Mouse (Mus musculus): ENCODE measurements around the gene Tmigd1. TPM values are rescaled to one million over a fixed set of nuclear protein-coding genes. Genes with fewer than 3 reads are reported as not detected.

Tmigd1 gene
- polyA plus RNA-seq, 1 experiment from 2014 or later = not detected

- Histone ChIP-seq H3K4me2 (ENCODE audit: low read depth, low read length) (peak overlapping the region; percentile 95), H3K36me3 (ENCODE audit: control insufficient read depth, insufficient read depth) (no peaks in the 10 kb centered on the region; the same call in none of the 2 replicates), H3K4me1 (ENCODE audit: control insufficient read depth, low read depth, low read length) (peaks cover 11% of the 10 kb centered on the region), H3K9me3 (replicated peaks; ENCODE audit: control insufficient read depth, low read length) (no peaks in the 10 kb centered on the region), H3K27me3 (ENCODE audit: control insufficient read depth, insufficient read depth, low read depth, low read length) (no peaks in the 10 kb centered on the region), H3K4me3 (ENCODE audit: low read depth, low read length) (peak overlapping the region; percentile 87), H3K27ac (ENCODE audit: low read length) (no peak overlapping the region; the same call in 1 of the 2 replicates), H3K9ac (ENCODE audit: low read depth, low read length) (peak overlapping the region; percentile 79)
- no peak for ATAC-seq (ENCODE audit: low read depth)
- WGBS (ENCODE audit: insufficient replicate concordance) = 63% methylated on average over 6 of the region's 6 CpGs
These were observed 42.9 kb downstream of the Tmigd1 start for GRCm38 (mm10) chr11:76944839-76945238.

GRCm38 (mm10) chr11:76945386-76946202 lies 43.6 kb downstream of the Tmigd1 start:
- no peaks in the 10 kb centered on the region for H3K9me3 ChIP-seq (replicated peaks; ENCODE audit: control insufficient read depth, low read length)
- no peaks in the 10 kb centered on the region for H3K27me3 ChIP-seq (ENCODE audit: control insufficient read depth, insufficient read depth, low read depth, low read length)
- no peaks in the 10 kb centered on the region; the same call in none of the 2 replicates for H3K36me3 ChIP-seq (ENCODE audit: control insufficient read depth, insufficient read depth)
- peak overlapping the region; percentile 79 for H3K9ac ChIP-seq (ENCODE audit: low read depth, low read length)
- peak; percentile 94 for ATAC-seq (ENCODE audit: low read depth)
- peak overlapping the region; percentile 95 for H3K4me2 ChIP-seq (ENCODE audit: low read depth, low read length)
- peaks cover 11% of the 10 kb centered on the region for H3K4me1 ChIP-seq (ENCODE audit: control insufficient read depth, low read depth, low read length)
- WGBS (ENCODE audit: insufficient replicate concordance) = 1% methylated on average over 57 of the region's 58 CpGs
- peak overlapping the region; percentile 87 for H3K4me3 ChIP-seq (ENCODE audit: low read depth, low read length)
- peak overlapping the region; percentile 53 for H3K27ac ChIP-seq (ENCODE audit: low read length)

GRCm38 (mm10) chr11:76946203-76946585 lies 44.2 kb downstream of the Tmigd1 start:
- Histone ChIP-seq H3K4me2 (ENCODE audit: low read depth, low read length) (peak overlapping the region; percentile 95), H3K27ac (ENCODE audit: low read length) (no peak overlapping the region), H3K9ac (ENCODE audit: low read depth, low read length) (peak overlapping the region; percentile 79), H3K4me1 (ENCODE audit: control insufficient read depth, low read depth, low read length) (peaks cover 11% of the 10 kb centered on the region), H3K9me3 (replicated peaks; ENCODE audit: control insufficient read depth, low read length) (no peaks in the 10 kb centered on the region), H3K4me3 (ENCODE audit: low read depth, low read length) (peak overlapping the region; percentile 87), H3K36me3 (ENCODE audit: control insufficient read depth, insufficient read depth) (no peaks in the 10 kb centered on the region; the same call in none of the 2 replicates), H3K27me3 (ENCODE audit: control insufficient read depth, insufficient read depth, low read depth, low read length) (no peaks in the 10 kb centered on the region)
- no peak for ATAC-seq (ENCODE audit: low read depth)
- 3% methylated on average over 8 of the region's 8 CpGs for WGBS (ENCODE audit: insufficient replicate concordance)

- Histone ChIP-seq H3K4me1 (ENCODE audit: control insufficient read depth, low read depth, low read length) (no peaks in the 10 kb centered on the region), H3K36me3 (ENCODE audit: control insufficient read depth, insufficient read depth) (peaks cover 15% of the 10 kb centered on the region), H3K9ac (ENCODE audit: low read depth, low read length) (no peak overlapping the region), H3K9me3 (replicated peaks; ENCODE audit: control insufficient read depth, low read length) (no peaks in the 10 kb centered on the region), H3K4me2 (ENCODE audit: low read depth, low read length) (no peak overlapping the region), H3K4me3 (ENCODE audit: low read depth, low read length) (no peak overlapping the region), H3K27me3 (ENCODE audit: control insufficient read depth, insufficient read depth, low read depth, low read length) (no peaks in the 10 kb centered on the region), H3K27ac (ENCODE audit: low read length) (no peak overlapping the region)
- ATAC-seq (ENCODE audit: low read depth) = no peak
- WGBS (ENCODE audit: insufficient replicate concordance) = 83% methylated on average over 2 of the region's 2 CpGs
These were observed 51.6 kb downstream of the Tmigd1 start for GRCm38 (mm10) chr11:76953536-76953935.

- 70% methylated on average over 3 of the region's 3 CpGs for WGBS (ENCODE audit: insufficient replicate concordance)
These were observed 63.7 kb downstream of the Tmigd1 start for GRCm38 (mm10) chr11:76965703-76966102.

More at GRCm38 (mm10) chr11:76965703-76966102, 63.7 kb downstream of the Tmigd1 start:
- ATAC-seq (ENCODE audit: low read depth) = no peak
- H3K9me3 ChIP-seq (replicated peaks; ENCODE audit: control insufficient read depth, low read length) = no peaks in the 10 kb centered on the region
- H3K9ac ChIP-seq (ENCODE audit: low read depth, low read length) = no peak overlapping the region
- no peaks in the 10 kb centered on the region for H3K4me1 ChIP-seq (ENCODE audit: control insufficient read depth, low read depth, low read length)
- H3K36me3 ChIP-seq (ENCODE audit: control insufficient read depth, insufficient read depth) = peaks cover 20% of the 10 kb centered on the region
- H3K4me3 ChIP-seq (ENCODE audit: low read depth, low read length) = no peak overlapping the region
- H3K27ac ChIP-seq (ENCODE audit: low read length) = no peak overlapping the region
- no peak overlapping the region for H3K4me2 ChIP-seq (ENCODE audit: low read depth, low read length)
- no peaks in the 10 kb centered on the region for H3K27me3 ChIP-seq (ENCODE audit: control insufficient read depth, insufficient read depth, low read depth, low read length)

Other genes with a start within 250 kb of the Tmigd1 start
- gene Bhlha9, start 229.7 kb upstream of the Tmigd1 start, polyA plus RNA-seq (2015; fragmentation: Nextera tagmentation; extraction: Ambion mirVana) = not detected in 2 replicates
- not detected in 2 replicates for gene Trarg1, start 222.4 kb upstream of the Tmigd1 start, polyA plus RNA-seq (2015; fragmentation: Nextera tagmentation; extraction: Ambion mirVana)
- 10.6 and 14.4 TPM in 2 replicates for gene Gosr1, start 138.6 kb upstream of the Tmigd1 start, polyA plus RNA-seq (2015; fragmentation: Nextera tagmentation; extraction: Ambion mirVana)
- gene Cpd, start 55.1 kb upstream of the Tmigd1 start, polyA plus RNA-seq (2015; fragmentation: Nextera tagmentation; extraction: Ambion mirVana) = 3.0 and 3.3 TPM in 2 replicates
- gene Blmh, start 22.6 kb downstream of the Tmigd1 start, polyA plus RNA-seq (2015; fragmentation: Nextera tagmentation; extraction: Ambion mirVana) = 37.5 and 41.1 TPM in 2 replicates
- 1.7 and 1.9 TPM in 2 replicates for gene Slc6a4, start 96.4 kb downstream of the Tmigd1 start, polyA plus RNA-seq (2015; fragmentation: Nextera tagmentation; extraction: Ambion mirVana)
- gene Nsrp1, start 176.3 kb downstream of the Tmigd1 start, polyA plus RNA-seq (2015; fragmentation: Nextera tagmentation; extraction: Ambion mirVana) = 22.2 and 26.6 TPM in 2 replicates

All from liver, embryonic 16.5 days (tissue).